Mouse (Mus musculus) small intestine, adult 2 months (tissue): ENCODE measurements at regions not wholly inside any gene's neighbourhood (a gene's known extent, or its start where the extent isn't known, plus 50 kb on each side); places are given as distances from the start of the nearest gene placed in this dataset.

Experiments
- CTCF ChIP-seq: fragments of 200-500 bp; IDR thresholded peaks from 2 replicates; pipeline ENCODE4 v1.5.1; 2012; ENCODE audit warnings: low read depth, mild to moderate bottlenecking, control low read depth, inconsistent platforms, low read length, moderate library complexity, mixed read lengths; ENCODE audit not compliant: insufficient replicate concordance, insufficient read length; ENCODE audit errors: extremely low read depth
- POLR2A ChIP-seq: fragments of 200-500 bp; IDR thresholded peaks from 2 replicates; pipeline ENCODE4 v1.6.1; 2012; ENCODE audit warnings: low read depth, mild to moderate bottlenecking, control low read depth, inconsistent platforms, low read length, moderate library complexity

DNA sequence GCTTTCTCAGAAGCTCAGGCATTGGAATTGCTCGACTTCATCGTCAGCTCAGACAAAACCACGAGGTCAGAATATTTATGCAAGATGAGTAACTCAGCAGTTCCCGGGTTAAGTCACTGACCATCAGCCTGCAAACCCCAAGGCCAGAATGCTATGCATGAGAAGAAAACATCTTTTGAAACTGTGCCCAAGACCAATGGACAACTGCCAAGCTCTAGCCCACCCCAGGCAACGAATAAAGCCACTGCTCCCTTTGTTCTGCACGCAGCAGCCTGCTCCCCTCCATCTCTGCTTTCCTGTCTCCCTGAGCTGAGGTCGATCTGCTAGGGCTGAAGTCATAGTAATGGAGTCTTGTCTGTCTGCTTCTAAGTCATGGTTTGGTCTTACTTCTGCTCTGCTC is 61.7 kb upstream of the Gpc1 start:
- no peak for TF ChIP-seq POLR2A
- no peak for TF ChIP-seq CTCF
